Mouse (Mus musculus) erythroblast, embryonic 14.5 days (primary cell): ENCODE measurements around the gene Lrrc4c.

Source experiments
- GATA1 ChIP-seq: IDR thresholded peaks from 2 replicates; pipeline ENCODE4 v1.6.1; 2012; ENCODE audit warnings: low read length, inconsistent platforms, mixed read lengths
- TAL1 ChIP-seq: IDR thresholded peaks from 3 replicates; pipeline ENCODE4 v1.6.1; 2012; ENCODE audit warnings: low read length, inconsistent platforms, mixed read lengths

- TF ChIP-seq GATA1 (no peak), TAL1 (no peak)
Observed at GRCm38 (mm10) chr2:97026991-97027390, 709.0 kb downstream of the Lrrc4c start.
